30 mouse cellular contexts compared by ENCODE assay signal in genomic region chr17:32195725-32196124, GRCm38 (mm10). TPM values are rescaled to one million over a fixed set of nuclear protein-coding genes. Genes with fewer than 3 reads are reported as not detected.
DNase-seq lines count a peak whose midpoint lies in the region; ATAC-seq and TF ChIP-seq lines count a peak whose summit lies in the region.
"Had no signal": no experiment of that assay in that cellular context is flagged by ENCODE, and none has a peak within 500 bp of the region (broad histone marks: within the 10 kb centered on the region; RNA-seq: fewer than 3 reads in every experiment).

No protein-coding gene starts in this region.

- H3K27ac ChIP-seq in ES-Bruce4 (ENCODE audit: insufficient read depth, low read length) (peak overlapping the region; percentile 7; the same call in 1 of the 2 replicates), ES-E14 (ENCODE audit: insufficient read depth, low read depth, low read length, poor library complexity, severe bottlenecking) (0 out of 2 replicates have a peak overlapping the region, but pooled peaks have one; percentile 48)
- H3K27ac ChIP-seq: gastrocnemius, adult 2 months; heart, adult 2 months; heart, embryonic 10.5 days; heart, embryonic 13.5 days; hindbrain, embryonic 12.5 days; hindbrain, embryonic 15.5 days had no signal

- DNase-seq in ES-E14 (ENCODE audit: low read depth, low spot score) (no peak), MEL-GATA-1-ER (ENCODE audit: extremely low read depth, low read depth) (peak; percentile 6)
- no peak for DNase-seq in heart, adult 11 months
- DNase-seq in cerebellum, adult 18-20 months = no peak
- no peak for DNase-seq in left cerebral cortex, adult 11 months (ENCODE audit: low spot score)
- no peak for DNase-seq in thymus, postnatal 4 days
- DNase-seq: adrenal gland, adult 2 months; adrenal gland, postnatal 25 days; cerebellum, adult 2 months; cerebellum, adult 9-11 months; cerebellum, postnatal 25 days; embryo, embryonic 11 days; forebrain, postnatal 0 days; gastrocnemius, adult 2 months; gastrocnemius, postnatal 14 days; heart, adult 2 months; heart, postnatal 14 days; heart, postnatal 4 days had no signal

- no peaks in the 10 kb centered on the region for H3K27me3 ChIP-seq in ES-Bruce4 (ENCODE audit: control insufficient read depth, insufficient read depth, low read length, poor library complexity, severe bottlenecking)
- H3K27me3 ChIP-seq: heart, embryonic 13.5 days; hindbrain, embryonic 12.5 days; hindbrain, embryonic 15.5 days; Patski had no signal

- no peak for TF ChIP-seq CTCF in ES-Bruce4 (IDR thresholded peaks at IDR 0.05; ENCODE audit: low read depth, low read length)

- no peak overlapping the region for H3K4me3 ChIP-seq in ES-Bruce4 (ENCODE audit: low read depth, low read length)
- no peak overlapping the region for H3K4me3 ChIP-seq in ES-E14 (ENCODE audit: insufficient read depth in 1 of 2, low read depth in 1 of 2, low read length in 2 of 2, poor library complexity in 1 of 2, severe bottlenecking in 1 of 2)
- H3K4me3 ChIP-seq: gastrocnemius, adult 2 months; heart, adult 2 months; heart, embryonic 10.5 days; heart, embryonic 13.5 days; hindbrain, embryonic 12.5 days; hindbrain, embryonic 15.5 days had no signal

- no peak overlapping the region for H3K9ac ChIP-seq in ES-Bruce4 (ENCODE audit: low read depth, poor library complexity, severe bottlenecking)
- no peak overlapping the region for H3K9ac ChIP-seq in ES-E14 (ENCODE audit: insufficient read depth, low read depth, low read length, poor library complexity, severe bottlenecking)
- H3K9ac ChIP-seq: forebrain, postnatal 0 days; heart, embryonic 13.5 days; hindbrain, embryonic 12.5 days; hindbrain, embryonic 15.5 days had no signal

- H3K36me3 ChIP-seq in ES-Bruce4 (ENCODE audit: control insufficient read depth, insufficient read depth, low read length, poor library complexity, severe bottlenecking) = peaks cover 42% of the 10 kb centered on the region
- H3K36me3 ChIP-seq in ES-E14 (ENCODE audit: control insufficient read depth, insufficient read depth, low read length, poor library complexity, severe bottlenecking) = peaks cover 49% of the 10 kb centered on the region

- no peak for TF ChIP-seq POLR2A in ES-Bruce4 (IDR thresholded peaks at IDR 0.05; ENCODE audit: insufficient read depth, low read length)

- H3K4me1 ChIP-seq in ES-Bruce4 (ENCODE audit: control insufficient read depth, insufficient read depth, low read length) (no peaks in the 10 kb centered on the region), ES-E14 (ENCODE audit: control insufficient read depth in 2 of 2, insufficient read depth in 2 of 2, low read length in 2 of 2, poor library complexity in 1 of 2) (peaks cover 0 to 4% of the 10 kb centered on the region in 2 experiments; a peak in 2 of 4 replicates)
- H3K4me1 ChIP-seq: heart, embryonic 10.5 days; heart, embryonic 13.5 days; hindbrain, embryonic 12.5 days; hindbrain, embryonic 15.5 days had no signal

- TF ChIP-seq EP300 in ES-Bruce4 (IDR thresholded peaks at IDR 0.05; ENCODE audit: insufficient read depth, low read depth, low read length) = no peak

- H3K9me3 ChIP-seq in ES-Bruce4 (replicated peaks; ENCODE audit: control insufficient read depth, insufficient read depth, low read length, poor library complexity, severe bottlenecking) (no peaks in the 10 kb centered on the region), ES-E14 (ENCODE audit: control insufficient read depth, insufficient read depth, low read depth, low read length) (no peaks in the 10 kb centered on the region)
- H3K9me3 ChIP-seq: heart, embryonic 10.5 days; heart, embryonic 13.5 days; hindbrain, embryonic 12.5 days; hindbrain, embryonic 15.5 days had no signal

- peak; percentile 40 to 51; a peak in 2 of 4 replicates for ATAC-seq in hematopoietic stem cell, adult 5-6 weeks (replicated peaks in 1 of 2; ENCODE audit: insufficient read depth in 1 of 2, low FRiP score in 2 of 2, low TSS enrichment in 1 of 2, low read depth in 1 of 2, poor library complexity in 2 of 2, severe bottlenecking in 2 of 2)
- ATAC-seq: CD4-positive, CD25-positive, alpha-beta regulatory T cell, adult 4 months; forebrain, embryonic 14.5 days; forebrain, postnatal 0 days; intestine, postnatal 0 days; Patski had no signal

- in situ Hi-C loops in ES-E14 (cut with MboI; ENCODE audit: low sequenced_read_pairs in 2 of 2, unreplicated experiment in 2 of 2) = no loop called here

TF ChIP-seq in ES-E14, 5 proteins besides CTCF, POLR2A, EP300 and RAD21:
- TF ChIP-seq ZC3H11A (IDR thresholded peaks at IDR 0.05; ENCODE audit: borderline replicate concordance, low read depth, low read length) (no peak), ZNF384 (IDR thresholded peaks at IDR 0.05; ENCODE audit: low read depth, low read length) (no peak), CHD2 (IDR thresholded peaks at IDR 0.05; ENCODE audit: low read depth, low read length) (no peak), MAFK (IDR thresholded peaks at IDR 0.05; ENCODE audit: insufficient read depth, low read depth, low read length) (no peak), HCFC1 (IDR thresholded peaks at IDR 0.05; ENCODE audit: borderline replicate concordance, insufficient read depth, low read length) (no peak)

RNA-seq across cellular contexts. Expression of gene Ephx3, which starts 6.4 kb away (rescaled TPM):
- polyA plus RNA-seq in ES-Bruce4 (2011; ENCODE audit: insufficient read depth, insufficient read length, low read depth, missing spikeins) = 0.76 and 1.3 TPM in 2 replicates
- 0.71 and 1.6 TPM in 2 replicates for total RNA-seq in ES-E14 (2012; rRNA removed)
- not detected in 2 replicates for total RNA-seq in hematopoietic stem cell, adult 5-6 weeks (2017)
- total RNA-seq: adrenal gland, postnatal 25 days had no signal
- polyA plus RNA-seq: embryonic facial prominence, embryonic 11.5 days; forebrain, embryonic 14.5 days; heart, embryonic 10.5 days; heart, embryonic 13.5 days; intestine, embryonic 14.5 days; intestine, postnatal 0 days had no signal

RNA-seq across cellular contexts. Expression of gene Notch3, which starts 29.1 kb away (rescaled TPM):
- 75.6 and 83.8 TPM in 2 replicates for polyA plus RNA-seq in ES-Bruce4 (2011; ENCODE audit: insufficient read depth, insufficient read length, low read depth, missing spikeins)
- 37.4 and 73.6 TPM in 2 replicates for total RNA-seq in ES-E14 (2012; rRNA removed)
- total RNA-seq in hematopoietic stem cell, adult 5-6 weeks (2017) = 0.19 and 0.25 TPM in 2 replicates

Comparison
In these comparisons a context has a peak if more than half of its experiments do, and no peak if none do; other contexts are left out.
1. RNA of gene Notch3, which starts 29.1 kb away (total RNA-seq): 37.4 to 73.6 TPM in ES-E14; 0.19 to 0.25 TPM in hematopoietic stem cell, adult 5-6 weeks; every median in the first group is over 10 times any median in the second.